Mouse (Mus musculus) spleen, postnatal 10 days (tissue): ENCODE data around the gene Tmcc3.
A peak's percentile ranks its signal among the peaks of the same experiment; 100 is the strongest.
"Not testable (repeated sequence)": the region's sequence is repeated elsewhere in the genome, so short reads cannot be mapped to it uniquely, and the experiment has no call there.

ENCODE experiments used
- DNase-seq, 2 experiments: peaks; one replicate each; pipeline ENCODE4 v3.0.0; 2021 to 2022; ENCODE audit warnings: low spot score in 2 of 2

Gene Tmcc3

DNA sequence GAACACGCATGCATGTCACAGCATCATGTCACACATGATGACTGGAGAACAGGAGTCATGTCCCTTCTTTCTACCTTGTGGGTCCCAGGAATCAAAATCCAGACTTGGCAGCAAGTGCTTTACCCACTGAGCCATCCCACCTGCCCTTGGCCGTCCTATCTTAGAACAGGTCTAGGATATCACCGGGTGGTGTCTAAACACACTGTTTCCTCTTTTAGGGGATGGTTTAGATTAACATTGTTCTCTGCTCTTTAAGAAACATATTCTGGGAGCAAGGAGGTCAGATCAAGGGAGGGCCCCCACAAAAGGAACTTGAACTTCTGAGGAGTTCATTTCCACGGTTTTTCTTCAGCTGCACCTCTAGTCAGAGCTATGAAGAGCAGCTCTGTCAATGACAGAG is 272.0 kb downstream of the Tmcc3 start:
- DNase-seq = no peak

DNA sequence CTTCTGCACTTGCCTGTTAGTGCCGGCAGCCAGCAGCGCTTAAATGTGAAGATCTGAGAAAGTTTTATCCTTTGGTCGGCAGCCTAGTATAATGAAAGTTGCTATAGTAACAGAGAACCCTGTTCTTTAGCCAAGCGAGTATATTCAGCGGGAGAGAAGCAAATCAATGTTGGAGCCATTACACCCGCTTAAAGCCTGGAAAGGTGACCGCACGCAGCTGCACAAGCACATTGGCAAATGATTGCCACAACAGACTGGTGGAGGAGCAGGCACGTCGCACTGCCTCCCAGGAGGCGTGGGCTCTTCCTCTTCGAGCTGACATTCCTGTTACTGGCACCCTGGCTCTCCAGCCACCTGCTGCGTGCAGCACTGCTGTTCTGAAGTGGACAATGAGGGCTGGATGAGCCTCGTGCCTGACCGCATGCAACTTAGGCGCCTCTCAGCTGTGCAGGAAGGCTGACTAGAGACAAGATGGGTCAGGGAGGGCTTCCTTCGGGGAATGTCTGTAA is 273.2 kb downstream of the Tmcc3 start:
- DNase-seq = no peak

DNA sequence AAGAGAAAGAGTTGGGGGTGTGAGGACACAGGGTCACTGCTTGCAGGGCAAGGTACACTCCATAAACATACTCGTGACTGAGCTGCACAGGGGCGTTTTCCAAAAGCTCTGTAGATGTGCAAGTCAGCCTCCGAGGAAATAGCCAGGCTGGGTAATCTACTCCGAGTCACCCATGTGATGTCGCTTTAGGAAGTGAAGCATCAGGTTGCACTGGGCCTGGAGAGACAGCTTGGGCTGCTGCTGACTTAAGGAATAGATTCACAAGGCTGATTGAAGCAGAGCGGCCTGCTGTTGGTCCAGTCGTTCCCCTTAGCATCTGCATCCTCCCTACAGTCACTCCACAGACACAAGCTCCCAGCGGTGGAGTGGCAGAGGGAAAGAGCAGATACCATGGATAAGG is 274.1 kb downstream of the Tmcc3 start:
- DNase-seq = no peak

DNA sequence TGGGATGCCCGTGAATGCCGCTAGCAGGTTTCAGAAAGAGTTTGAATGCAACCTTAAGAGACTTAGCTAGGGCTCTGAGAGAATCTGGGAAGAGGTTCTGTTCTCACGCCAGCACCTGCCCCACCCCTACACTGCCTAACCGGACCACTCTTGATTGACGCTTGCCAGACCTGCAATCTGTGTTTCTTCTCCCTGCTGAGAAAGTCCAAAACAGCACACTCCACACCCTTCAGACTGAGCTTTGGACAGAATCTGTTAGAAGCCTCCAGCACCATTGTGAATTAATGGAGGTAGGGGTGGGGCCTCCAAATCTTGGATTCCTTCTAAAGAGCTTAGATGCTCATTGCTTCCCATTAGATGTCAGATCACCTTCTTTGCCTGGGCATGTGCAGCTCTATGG is 277.2 kb downstream of the Tmcc3 start:
- DNase-seq = no peak

DNA sequence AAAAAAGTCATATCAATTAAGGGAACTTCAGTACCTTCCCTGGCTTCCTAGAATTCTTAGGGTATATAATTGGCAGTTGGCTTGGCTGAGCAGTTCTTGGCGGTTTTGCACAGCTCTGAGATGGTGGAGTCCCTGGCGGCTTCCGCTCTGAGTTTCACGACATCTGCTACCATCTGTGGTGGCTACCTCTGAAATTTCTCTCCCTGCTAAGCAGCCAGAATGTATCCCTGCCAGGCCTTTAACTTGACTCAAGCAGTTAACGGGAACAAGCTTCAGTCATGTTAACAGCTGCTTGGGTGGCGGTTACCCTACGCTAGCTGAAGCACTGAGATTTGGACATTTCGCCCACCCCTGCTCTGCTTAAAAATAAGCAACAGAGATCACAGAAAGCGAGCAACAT is 284.0 kb downstream of the Tmcc3 start:
- DNase-seq = no peak

DNA sequence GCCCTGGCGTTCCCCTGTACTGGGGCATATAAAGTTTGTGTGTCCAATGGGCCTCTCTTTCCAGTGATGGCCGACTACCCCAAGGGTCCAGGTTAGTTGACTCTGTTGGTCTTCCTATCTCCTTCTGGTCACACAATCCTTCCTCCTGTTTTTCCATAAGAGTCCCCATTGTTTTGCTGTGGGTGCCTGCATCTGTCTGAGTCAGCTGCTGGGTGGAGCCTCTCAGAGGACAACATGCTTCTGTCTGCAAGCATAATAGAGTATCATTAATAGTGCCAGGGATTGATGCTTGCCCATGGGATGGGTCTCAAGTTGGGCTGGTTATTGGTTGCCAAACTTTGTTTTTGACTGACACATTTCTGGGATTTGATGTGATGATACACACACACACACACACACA is 288.1 kb downstream of the Tmcc3 start:
- not testable (repeated sequence) for DNase-seq

DNA sequence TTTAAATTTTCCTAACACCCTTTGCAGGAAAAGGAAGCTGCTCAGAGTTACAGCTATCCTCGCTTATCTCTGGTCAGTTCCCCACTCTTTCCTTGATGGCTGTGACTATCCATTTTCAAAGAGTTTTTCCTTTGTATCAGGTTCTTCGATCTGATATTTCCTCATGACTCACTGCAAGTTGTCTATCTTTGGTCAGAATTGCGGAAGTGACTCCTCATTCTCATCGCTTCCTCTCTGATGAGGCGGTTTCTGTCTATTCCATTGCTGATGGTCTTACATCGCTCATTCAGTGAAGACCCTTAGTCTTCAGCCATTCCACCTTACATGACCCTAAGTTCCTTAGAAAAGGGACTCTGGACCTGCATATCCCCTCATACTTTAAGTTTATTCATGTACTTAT is 289.3 kb downstream of the Tmcc3 start:
- no peak for DNase-seq

DNA sequence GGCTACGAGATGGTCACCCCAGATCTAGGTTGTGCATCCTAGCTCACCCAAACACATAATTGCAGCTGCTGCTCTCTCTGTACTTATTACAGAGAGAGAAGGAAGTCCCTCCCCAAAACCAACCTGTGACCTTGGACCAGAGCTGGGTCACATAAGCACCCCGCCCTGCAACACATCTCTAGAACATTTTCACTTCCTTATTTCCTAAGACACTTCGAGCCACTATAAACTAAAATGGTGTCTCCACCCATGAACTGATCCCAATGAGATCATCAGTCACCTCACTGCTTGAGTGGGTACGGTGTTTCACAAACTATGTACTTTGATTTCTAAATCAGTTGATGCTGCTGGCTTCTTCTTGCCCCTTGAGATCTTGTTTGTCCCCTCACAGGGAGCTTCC is 293.7 kb downstream of the Tmcc3 start:
- peak in 1 of 2 experiments; percentile 39 for DNase-seq

DNA sequence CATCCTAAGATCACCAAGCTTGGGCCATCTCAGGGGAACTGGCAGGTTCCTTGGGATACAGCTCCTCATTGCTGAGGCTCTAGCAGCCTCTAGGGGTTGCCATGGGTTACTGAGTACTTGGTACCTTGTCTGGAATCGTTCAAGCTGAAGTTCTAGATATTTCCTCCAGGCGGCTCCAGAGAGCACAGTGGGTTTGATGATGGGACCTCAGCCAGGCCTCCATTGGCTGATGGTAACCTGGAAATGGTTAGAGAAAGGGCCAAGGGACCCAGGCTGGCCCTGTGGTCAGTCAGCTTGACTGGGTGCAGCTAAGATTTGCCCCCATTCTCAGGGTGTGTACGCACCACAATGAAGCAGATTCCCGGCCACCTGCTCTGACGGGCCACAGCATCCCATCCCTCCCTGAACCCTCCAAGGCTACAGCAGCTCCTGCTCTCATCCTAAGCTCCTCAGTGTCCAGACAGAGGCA is 297.6 kb downstream of the Tmcc3 start:
- DNase-seq = peak; percentile 15 to 57

DNA sequence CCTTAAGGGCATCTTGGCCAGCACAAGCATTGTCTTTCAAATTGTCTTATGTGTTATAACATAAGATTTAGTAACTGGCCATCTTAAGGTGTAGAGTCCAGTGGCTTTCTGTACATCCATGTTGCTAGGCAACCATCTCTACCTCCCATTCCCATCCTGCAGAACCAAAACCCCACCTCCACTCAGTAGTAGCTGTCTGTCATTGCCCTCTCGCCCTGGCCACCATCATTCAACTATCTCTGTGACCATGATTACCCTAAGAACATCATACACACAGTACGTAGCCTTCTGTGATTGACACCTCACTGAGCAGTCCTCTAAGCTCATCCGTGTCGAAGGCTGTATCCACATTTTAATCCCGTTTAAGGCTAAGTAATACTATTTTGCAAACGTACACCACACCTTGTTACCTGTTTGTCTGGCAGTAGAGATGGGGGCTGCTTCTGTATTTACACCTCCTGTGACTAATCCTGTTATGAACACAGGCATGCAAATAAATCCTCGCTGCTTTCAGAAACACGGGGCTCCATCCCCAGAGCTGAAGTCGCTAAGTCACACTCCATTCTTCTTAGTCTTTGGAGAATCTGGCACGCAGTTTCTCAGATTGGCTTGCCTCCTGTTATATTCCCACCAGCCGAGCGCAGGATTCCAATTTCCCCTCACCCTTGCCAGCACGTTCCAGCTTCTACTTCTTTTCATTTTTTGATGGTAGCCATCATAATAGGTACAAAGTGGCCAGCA is 299.6 kb downstream of the Tmcc3 start:
- no peak for DNase-seq

DNA sequence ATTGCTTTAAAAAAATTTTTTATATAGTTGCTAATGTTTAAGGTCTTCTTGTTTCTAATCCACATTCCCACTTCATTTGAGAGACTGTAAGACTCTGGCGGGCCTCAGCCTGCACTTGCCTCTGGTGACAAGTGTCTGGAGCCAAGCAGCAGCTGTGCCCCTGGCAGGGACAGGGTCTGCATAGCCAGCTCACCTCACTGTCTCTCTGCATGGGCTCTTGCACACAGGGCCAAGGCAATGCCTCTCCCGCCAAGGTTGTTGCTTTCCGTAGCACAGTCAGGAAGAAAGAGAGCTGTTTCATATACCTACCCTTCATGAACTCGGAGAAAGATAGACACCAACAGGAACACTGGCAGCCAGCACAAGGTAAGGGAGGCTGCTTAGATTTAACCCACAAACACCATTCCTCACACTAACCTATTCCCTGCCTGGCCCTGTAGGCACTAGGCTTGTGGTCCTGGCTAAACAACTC is 300.3 kb downstream of the Tmcc3 start:
- no peak for DNase-seq

DNA sequence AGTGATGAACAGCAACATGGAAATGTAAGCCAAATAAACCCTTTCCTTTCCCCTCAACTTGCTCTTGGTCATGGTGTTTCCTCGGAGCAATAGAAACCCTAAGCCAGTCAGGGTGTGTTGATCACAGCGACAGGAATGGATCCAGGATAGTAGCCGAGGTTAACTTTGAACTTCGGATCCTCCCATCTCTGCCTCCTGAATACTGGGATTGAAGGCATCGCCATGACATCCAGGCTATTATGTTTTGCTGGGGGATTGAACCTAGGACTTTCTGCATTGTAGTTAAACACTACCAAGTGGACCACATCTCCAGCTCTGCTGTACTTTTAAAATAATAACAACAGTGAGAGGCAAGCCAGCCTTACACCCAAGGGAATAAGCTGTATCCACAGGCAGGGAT is 307.8 kb downstream of the Tmcc3 start:
- DNase-seq = no peak

DNA sequence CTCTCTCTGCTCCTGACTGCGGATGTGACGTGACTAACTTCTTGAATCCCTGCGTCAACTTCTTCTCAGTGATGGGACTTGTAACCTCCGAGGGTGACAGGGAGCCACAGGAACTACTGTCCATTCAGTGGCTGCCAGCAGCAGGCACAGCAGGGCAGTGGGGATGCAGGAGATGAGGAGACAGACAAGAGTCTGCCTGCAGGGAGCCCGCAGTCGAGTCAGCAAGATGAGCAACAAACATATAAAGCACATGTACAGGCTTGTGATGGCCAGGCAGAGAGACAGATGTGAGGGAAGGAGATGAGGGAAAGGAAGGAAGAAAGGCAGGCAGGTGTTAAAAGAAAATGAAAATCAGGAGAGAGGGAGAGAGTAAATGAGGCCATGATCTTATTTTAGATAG is 308.8 kb downstream of the Tmcc3 start:
- DNase-seq = no peak

DNA sequence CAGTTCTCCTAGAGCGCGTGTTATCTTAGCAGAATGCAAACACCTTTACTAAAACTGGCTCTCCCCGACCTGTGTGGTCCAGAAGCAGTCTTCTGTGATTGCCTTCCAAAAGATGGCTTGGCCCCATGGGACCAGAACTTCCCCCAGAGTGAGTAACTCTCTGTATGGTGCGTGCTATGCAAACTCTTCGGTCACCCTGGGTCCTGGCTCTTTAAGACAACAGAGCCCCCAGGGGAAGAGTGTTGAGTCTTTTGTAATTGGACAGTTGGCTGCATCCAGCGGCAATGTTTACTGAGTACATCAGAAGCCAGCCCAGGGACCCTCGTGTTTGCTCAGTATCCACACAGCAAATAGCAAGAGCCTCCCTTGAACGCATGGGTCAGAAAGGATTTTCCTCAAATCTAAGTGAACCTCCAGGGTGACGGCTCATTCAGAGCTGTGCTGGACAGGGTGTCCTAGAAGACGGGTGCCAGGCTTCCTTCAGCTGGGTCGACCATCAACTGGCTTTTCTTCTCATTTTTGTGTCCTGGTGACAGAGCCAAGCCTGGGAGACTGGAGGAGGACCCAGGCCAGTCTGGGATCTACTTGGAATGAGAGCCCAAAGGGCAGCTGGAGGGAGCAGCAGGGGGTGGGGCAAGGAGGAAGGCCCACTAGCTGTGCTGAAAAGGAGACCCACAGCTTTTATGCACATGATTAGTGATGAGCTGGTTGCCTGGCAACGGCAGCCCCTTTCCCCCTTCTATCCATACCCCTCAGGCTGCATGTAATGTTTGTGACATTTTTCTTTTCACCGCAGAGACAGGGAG is 309.9 kb downstream of the Tmcc3 start:
- DNase-seq = peak in 1 of 2 experiments; percentile 35

DNA sequence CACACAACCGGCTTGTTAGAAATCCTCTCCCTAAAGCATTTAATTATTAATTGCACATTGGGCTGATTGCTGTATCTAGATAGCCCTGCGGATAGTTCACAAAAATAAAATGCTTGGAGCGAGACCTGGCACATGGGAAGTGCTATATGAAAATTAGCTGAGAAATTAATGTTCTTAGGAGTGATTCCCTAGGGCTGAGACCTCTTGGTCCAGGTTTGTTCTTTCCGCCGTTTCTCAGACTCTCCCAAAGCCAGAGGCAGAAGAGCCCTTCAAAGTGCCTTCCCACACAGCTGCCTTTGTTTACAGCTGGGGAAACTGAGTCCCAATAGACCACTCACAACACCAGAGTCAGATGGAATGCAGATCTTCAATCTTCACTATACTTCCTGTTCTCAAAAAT is 310.5 kb downstream of the Tmcc3 start:
- no peak for DNase-seq

DNA sequence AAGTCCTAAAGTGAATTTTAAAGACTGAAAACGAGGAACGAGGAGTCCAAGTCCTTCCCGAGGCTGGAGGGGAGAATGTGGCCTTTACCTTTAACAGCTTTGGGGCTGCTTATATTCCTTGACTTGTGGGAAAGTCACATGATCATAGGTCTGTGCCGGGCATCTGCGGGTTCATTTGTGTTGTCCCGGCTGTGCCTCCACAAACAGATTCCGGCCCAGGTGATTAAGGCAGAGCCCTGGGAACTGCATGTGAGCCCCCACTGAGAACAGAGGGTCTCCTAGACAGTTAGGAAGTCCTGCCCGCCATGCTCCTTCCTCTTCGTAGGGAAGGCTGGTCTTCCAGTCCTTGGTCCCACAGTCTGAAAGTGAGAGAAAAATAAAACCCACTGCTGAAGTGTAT is 311.1 kb downstream of the Tmcc3 start:
- no peak for DNase-seq

DNA sequence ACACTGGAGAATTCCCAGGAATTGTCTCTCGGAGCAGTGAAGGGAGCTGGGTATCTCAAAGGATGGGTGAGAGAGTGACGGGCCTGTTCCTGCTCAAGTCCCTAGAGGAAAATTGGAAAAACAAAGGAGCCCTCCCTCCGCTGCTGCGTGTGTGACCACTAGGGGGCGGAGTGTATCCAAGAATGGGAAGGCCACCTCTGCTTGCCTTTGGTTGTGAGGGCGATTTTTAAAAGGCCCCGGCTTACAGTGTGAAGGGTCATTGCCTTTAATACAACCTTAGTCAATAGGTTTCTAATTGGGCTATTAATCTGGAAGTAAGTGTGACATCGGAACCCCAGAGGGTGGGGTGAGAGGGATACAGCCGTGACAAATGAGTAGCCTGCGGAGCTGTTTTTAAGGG is 311.9 kb downstream of the Tmcc3 start:
- DNase-seq = peak; percentile 60 to 80

DNA sequence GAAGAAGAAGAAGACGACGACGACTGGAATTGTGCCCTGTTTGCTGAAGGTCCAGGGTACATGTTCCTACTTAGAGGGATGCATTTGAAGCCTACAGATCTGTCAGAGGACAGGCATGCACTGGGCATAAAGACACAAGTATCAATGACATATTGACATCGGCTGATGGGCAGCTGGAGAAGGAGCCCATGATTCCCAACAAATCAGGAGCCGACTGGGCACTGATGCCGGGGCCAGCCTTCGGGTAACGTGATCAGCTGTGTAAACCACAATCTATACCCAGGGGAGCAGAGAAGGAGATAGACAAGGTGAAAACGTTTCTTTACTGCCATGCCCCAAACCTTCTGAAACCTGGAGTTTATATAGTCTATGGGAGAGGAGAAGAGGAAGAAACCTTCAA is 313.3 kb downstream of the Tmcc3 start:
- no peak for DNase-seq

DNA sequence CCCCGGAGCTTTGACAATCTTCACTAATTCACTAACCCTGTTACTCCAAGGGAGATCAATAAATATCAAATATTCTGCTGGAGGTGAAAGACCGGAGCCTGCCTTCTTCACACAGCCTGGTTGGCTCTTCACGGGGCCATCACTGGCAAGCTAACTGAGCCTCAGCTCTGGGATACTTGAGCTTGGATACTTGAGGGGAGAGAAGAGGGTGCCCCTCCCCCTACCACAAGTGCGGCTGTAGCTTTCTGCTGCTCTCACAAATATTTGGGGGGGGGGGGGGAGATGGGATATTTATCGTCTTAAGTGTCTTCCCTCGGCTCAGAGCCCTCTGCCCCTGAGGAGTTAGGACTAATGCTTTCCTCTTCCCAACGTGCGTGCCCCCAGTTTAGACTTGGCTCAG is 313.9 kb downstream of the Tmcc3 start:
- DNase-seq = no peak

DNA sequence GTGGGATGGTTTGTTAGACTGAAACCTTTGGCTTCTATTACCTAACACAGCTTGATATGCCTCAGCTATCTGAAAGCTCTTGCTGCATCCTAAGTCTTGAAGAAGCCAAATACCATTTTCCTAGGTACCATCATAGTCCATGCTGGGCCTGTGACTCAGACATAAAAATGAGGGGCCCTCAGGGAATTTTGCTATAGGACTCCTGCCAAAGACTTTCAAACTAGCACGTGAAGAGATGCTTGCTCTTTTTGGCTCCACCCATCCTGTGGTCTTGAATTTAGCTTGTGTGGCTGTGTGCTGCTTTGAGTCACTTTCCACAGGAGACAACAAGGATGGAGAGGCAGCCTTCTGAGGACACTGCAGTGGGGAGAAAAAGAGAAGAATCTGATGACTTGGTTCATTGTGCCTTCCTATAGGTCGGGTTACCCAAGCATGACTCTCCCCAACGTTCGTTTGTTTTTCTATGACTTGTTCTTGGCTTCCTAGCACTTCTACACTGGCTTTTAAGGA is 319.1 kb downstream of the Tmcc3 start:
- DNase-seq = no peak

DNA sequence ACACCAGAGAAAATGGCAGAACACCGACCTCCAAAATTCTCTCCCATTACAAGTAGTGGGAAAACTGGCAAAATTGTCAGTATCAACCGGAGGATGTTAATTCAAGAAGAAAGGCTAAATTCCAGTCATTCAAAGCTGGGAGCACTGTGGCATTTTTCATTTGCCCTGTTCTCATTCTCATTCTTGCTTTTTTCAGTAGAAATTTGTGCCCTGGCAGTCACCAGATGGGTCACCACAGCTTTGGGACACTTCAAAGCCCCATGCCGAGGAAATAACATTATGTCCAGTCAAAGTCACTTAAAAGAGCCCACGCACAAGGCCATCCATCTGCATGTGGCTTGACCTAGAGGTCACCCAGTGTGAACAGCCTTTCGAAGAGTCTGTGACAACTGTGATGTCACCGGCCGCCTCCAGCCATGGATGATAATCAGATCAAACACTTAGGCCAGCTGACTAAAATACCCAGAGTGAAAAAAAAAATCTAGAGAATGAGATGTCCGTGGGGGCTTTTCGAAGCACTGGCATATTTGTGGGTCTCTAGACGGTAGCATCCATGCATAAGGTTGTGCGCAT is 319.9 kb downstream of the Tmcc3 start:
- no peak for DNase-seq

DNA sequence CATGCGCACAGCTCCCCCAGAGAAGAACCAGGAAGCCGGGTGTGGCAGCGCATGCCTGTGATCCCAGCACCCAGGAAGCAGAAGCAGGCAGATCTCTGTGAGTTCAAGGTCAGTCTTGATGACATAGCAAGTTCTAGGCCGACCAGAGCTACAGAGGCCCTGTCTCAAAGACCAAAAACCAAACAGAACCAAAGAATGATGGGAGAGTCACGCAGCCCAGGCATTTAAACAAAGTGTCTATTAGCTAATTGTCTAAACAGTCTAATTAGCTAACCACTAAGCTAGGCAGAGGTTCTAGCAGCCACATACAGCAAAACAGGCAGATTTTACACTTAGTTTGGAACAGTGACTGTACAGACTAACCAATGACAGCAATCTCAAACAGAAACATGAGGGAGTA is 320.5 kb downstream of the Tmcc3 start:
- DNase-seq = no peak
